Mouse (Mus musculus) hindbrain, embryonic 16.5 days (tissue): ENCODE results near the gene Tox2. TPM values are rescaled to one million over a fixed set of nuclear protein-coding genes. Genes with fewer than 3 reads are reported as not detected.

Experiments used
- ATAC-seq: fragments of 200-750 bp; cut with Nextera tagmentation; 2 replicates; pipeline ENCODE4 v1.8.0; 2017; ENCODE audit warnings: moderate TSS enrichment, moderate library complexity
- H3K27ac ChIP-seq: fragments of 300-500 bp; sonication (generic); 2 replicates; pipeline ENCODE4 v1.5.1; 2014; ENCODE audit warnings: low read depth, mild to moderate bottlenecking, control low read depth, low read length, moderate library complexity
- H3K27me3 ChIP-seq: fragments of 300-500 bp; sonication (generic); replicated peaks from 2 replicates; pipeline ENCODE4 v1.6.1; 2014; ENCODE audit warnings: low read length; ENCODE audit not compliant: control insufficient read depth, insufficient read depth
- H3K36me3 ChIP-seq: fragments of 300-500 bp; sonication (generic); 2 replicates; pipeline ENCODE4 v1.6.1; 2014; ENCODE audit warnings: mild to moderate bottlenecking, low read length, moderate library complexity, mixed read lengths; ENCODE audit not compliant: control insufficient read depth, insufficient read depth
- H3K4me1 ChIP-seq: fragments of 300-500 bp; sonication (generic); 2 replicates; pipeline ENCODE4 v1.6.1; 2014; ENCODE audit warnings: low read depth, low read length; ENCODE audit not compliant: control insufficient read depth, insufficient read depth
- H3K4me2 ChIP-seq: fragments of 300-500 bp; sonication (generic); 2 replicates; pipeline ENCODE4 v1.6.1; 2014; ENCODE audit warnings: mild to moderate bottlenecking, low read length, control low read depth, moderate library complexity
- H3K4me3 ChIP-seq: fragments of 300-500 bp; sonication (generic); 2 replicates; pipeline ENCODE4 v1.5.1; 2014; ENCODE audit warnings: mild to moderate bottlenecking, low read length, control low read depth, moderate library complexity
- H3K9ac ChIP-seq: fragments of 300-500 bp; sonication (generic); 2 replicates; pipeline ENCODE4 v1.6.1; 2014; ENCODE audit warnings: low read depth, mild to moderate bottlenecking, control low read depth, low read length, moderate library complexity
- H3K9me3 ChIP-seq: fragments of 300-500 bp; sonication (generic); 2 replicates; pipeline ENCODE4 v1.6.1; 2014; ENCODE audit warnings: mild to moderate bottlenecking, low read length, moderate library complexity; ENCODE audit not compliant: control insufficient read depth
- WGBS: fragments of 180-500 bp; shearing (Covaris S2); extraction: QIAGEN DNeasy Blood & Tissue Kit; methylation state at CpG from one replicate; pipeline ENCODE4 v1.1.7; 2014; 5-methylcytosine and 5-hydroxymethylcytosine counted together
- polyA plus RNA-seq: library from polyadenylated mRNA; unstranded; fragments of >200 nt; fragmentation: Nextera tagmentation; extraction: Ambion mirVana; gene quantifications from 2 replicates; pipeline ENCODE4 v1.2.1, GENCODE M21; 2015

Tox2 gene
- polyA plus RNA-seq, result 23.0 and 33.7 TPM in 2 replicates

- peak; percentile 80 for ATAC-seq
- peak within 1 kb of the TSS; percentile 72 for H3K9ac ChIP-seq
- peaks cover 8% of the 10 kb centered on the region for H3K27me3 ChIP-seq
- peaks cover 29% of the 10 kb centered on the region for H3K4me1 ChIP-seq
- WGBS, result under 1% methylated on average over 53 of the region's 79 CpGs
- no peaks in the 10 kb centered on the region for H3K36me3 ChIP-seq
- 0 out of 2 replicates have a peak within 1 kb of the TSS, but pooled peaks have one; percentile 13 for H3K27ac ChIP-seq
- H3K4me2 ChIP-seq, result peak within 1 kb of the TSS; percentile 72
- H3K9me3 ChIP-seq, result no peaks in the 10 kb centered on the region; the same call in 1 of the 2 replicates
- peak within 1 kb of the TSS; percentile 57 for H3K4me3 ChIP-seq
Measured at GRCm38 (mm10) chr2:163202884-163203634, at the start of gene Tox2. Tox2 (plus strand) TSS chr2:163203125.

- H3K36me3 ChIP-seq, result no peaks in the 10 kb centered on the region
- no peak for ATAC-seq
- H3K27me3 ChIP-seq, result no peaks in the 10 kb centered on the region
- peaks cover 10% of the 10 kb centered on the region for H3K4me1 ChIP-seq
- no peak overlapping the region for H3K4me3 ChIP-seq
- no peak overlapping the region for H3K9ac ChIP-seq
- H3K4me2 ChIP-seq, result no peak overlapping the region
- 91% methylated on average over 8 of the region's 8 CpGs for WGBS
- no peak overlapping the region for H3K27ac ChIP-seq
- H3K9me3 ChIP-seq, result no peaks in the 10 kb centered on the region
Measured at GRCm38 (mm10) chr2:163154673-163155072, 48.3 kb upstream of the Tox2 start.

DNA sequence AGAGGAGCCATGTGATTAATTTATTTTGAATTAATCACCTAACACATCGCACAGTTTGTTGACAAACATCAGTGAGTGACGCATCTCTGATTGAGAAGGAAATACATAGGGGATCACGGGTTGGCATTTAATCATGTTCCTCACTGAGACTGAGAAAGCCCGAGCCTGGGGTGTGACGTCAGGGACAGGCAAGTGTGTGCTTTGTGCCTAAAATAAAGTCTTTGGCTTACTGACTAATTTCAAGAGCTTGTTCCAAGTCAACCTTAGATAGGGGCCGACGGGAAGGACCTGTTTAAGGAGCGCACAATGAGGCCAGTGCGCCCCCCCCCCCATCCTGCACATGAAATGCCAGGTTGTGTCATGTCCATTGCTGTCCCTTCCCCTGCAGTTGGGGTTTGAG lies 43.9 kb upstream of the Tox2 start:
- H3K36me3 ChIP-seq, result no peaks in the 10 kb centered on the region
- WGBS, result 89% methylated on average over 9 of the region's 9 CpGs
- H3K9ac ChIP-seq, result no peak overlapping the region
- no peak for ATAC-seq
- H3K27me3 ChIP-seq, result no peaks in the 10 kb centered on the region
- no peak overlapping the region for H3K4me3 ChIP-seq
- no peak overlapping the region for H3K4me2 ChIP-seq
- H3K4me1 ChIP-seq, result no peaks in the 10 kb centered on the region
- H3K9me3 ChIP-seq, result no peaks in the 10 kb centered on the region
- no peak overlapping the region for H3K27ac ChIP-seq

DNA sequence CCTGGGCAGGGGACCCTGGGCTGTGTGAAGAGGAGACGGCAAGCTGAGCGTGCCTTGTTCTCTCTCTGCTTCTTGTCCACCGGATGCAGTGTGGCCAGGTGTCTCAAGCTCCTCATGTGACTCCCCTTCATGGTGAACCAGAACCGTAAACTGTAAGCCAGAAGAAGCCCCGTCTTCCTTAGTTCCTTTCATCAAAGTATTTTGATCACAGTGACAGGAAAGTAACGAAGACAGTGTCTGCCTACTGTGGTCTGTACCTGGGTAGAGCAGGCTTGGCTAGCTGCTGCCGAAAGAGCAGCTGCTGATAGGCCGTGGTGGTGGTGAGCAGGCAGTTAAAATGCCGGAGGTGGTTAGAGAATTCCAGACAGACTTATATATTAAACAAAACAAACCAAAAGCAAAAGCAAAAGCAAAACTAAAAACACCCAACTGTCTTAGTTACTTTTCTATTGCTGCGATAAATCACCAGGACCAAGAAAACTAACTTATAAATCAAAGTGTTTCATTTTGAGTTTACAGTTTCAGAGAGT lies 38.4 kb upstream of the Tox2 start:
- WGBS, result 93% methylated on average over 10 of the region's 10 CpGs
- no peaks in the 10 kb centered on the region for H3K9me3 ChIP-seq

DNA sequence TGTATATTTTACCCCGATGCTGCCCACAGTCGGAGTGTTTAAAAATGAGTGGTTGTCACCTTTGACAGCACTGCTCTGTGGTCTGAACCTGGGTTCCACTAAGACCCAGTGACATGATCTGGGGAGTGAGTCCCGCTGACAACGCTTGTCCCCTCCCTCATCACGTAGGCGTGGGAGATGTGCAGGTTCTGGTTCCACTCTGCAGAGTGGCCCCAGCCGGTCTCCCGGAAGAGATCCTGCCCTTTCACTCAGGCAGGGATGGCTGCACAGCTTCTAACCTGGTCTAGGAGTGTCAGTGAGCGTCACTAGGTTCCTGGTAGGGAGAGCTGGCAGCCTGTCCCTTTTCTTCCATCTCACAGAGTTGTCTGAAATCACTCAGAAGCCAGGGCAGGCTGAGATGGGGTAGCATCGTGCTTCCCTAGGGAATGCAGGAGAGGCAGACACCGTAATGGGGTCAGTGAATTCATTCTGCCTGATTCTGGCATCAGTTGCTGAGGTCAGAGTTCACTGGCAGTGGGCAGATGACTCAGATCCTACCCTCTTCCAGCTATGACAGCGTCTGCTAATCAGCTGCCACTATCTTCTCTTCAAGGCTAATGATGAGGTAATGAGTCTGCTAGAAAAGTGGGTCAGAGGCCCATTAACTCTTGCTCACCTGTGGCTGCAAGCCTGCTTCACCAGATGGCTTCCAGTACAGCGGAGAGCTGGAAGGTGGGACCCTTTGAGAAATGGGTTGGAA lies 36.7 kb upstream of the Tox2 start:
- Histone ChIP-seq H3K4me1 (peaks cover 7% of the 10 kb centered on the region), H3K9me3 (no peaks in the 10 kb centered on the region), H3K27me3 (no peaks in the 10 kb centered on the region), H3K36me3 (no peaks in the 10 kb centered on the region), H3K27ac (no peak overlapping the region), H3K4me3 (no peak overlapping the region), H3K4me2 (no peak overlapping the region), H3K9ac (no peak overlapping the region)
- ATAC-seq, result peak; percentile 48; the same call in 1 of the 2 replicates
- WGBS, result 51% methylated on average over 13 of the region's 13 CpGs

More for the DNA sequence above, 38.4 kb upstream of the Tox2 start:
- Histone ChIP-seq H3K27ac (no peak overlapping the region), H3K27me3 (no peaks in the 10 kb centered on the region), H3K4me3 (no peak overlapping the region), H3K4me2 (no peak overlapping the region), H3K4me1 (peaks cover 7% of the 10 kb centered on the region), H3K36me3 (no peaks in the 10 kb centered on the region), H3K9ac (no peak overlapping the region)
- ATAC-seq, result no peak

GRCm38 (mm10) chr2:163171891-163172290 lies 31.0 kb upstream of the Tox2 start:
- Histone ChIP-seq H3K4me1 (no peaks in the 10 kb centered on the region), H3K9ac (no peak overlapping the region), H3K9me3 (no peaks in the 10 kb centered on the region), H3K4me2 (no peak overlapping the region), H3K36me3 (no peaks in the 10 kb centered on the region), H3K27ac (no peak overlapping the region), H3K27me3 (no peaks in the 10 kb centered on the region), H3K4me3 (no peak overlapping the region)
- 72% methylated on average over 11 of the region's 11 CpGs for WGBS
- no peak for ATAC-seq

DNA sequence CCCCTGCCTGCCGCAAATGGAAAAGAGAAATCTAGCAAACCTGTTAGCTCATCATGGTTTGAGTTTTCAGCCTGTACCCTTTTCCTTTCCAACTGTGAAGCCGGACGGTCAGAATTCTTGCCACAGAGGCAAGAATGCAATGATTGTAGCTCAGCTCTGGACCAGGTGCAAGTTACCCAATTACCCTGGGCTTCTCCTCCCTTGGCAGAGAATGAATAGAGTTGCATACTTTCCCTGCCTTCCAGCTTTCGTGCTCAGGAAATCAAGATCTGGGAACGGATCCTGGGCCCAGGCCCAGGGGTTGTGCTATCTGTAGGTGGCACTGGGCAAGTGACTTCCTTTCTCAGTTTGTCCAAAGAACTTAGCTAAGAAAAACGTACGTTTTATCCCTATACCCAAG lies 28.9 kb upstream of the Tox2 start:
- no peak overlapping the region for H3K4me3 ChIP-seq
- H3K4me1 ChIP-seq, result no peaks in the 10 kb centered on the region
- H3K27ac ChIP-seq, result no peak overlapping the region
- H3K9me3 ChIP-seq, result no peaks in the 10 kb centered on the region
- no peak for ATAC-seq
- WGBS, result 57% methylated on average over 7 of the region's 7 CpGs
- no peak overlapping the region for H3K9ac ChIP-seq
- H3K4me2 ChIP-seq, result no peak overlapping the region
- no peaks in the 10 kb centered on the region for H3K36me3 ChIP-seq
- no peaks in the 10 kb centered on the region for H3K27me3 ChIP-seq

GRCm38 (mm10) chr2:163175831-163176230 lies 27.1 kb upstream of the Tox2 start:
- no peak overlapping the region for H3K9ac ChIP-seq
- H3K27ac ChIP-seq, result no peak overlapping the region
- no peak overlapping the region for H3K4me2 ChIP-seq
- H3K9me3 ChIP-seq, result no peaks in the 10 kb centered on the region
- no peak overlapping the region for H3K4me3 ChIP-seq
- H3K4me1 ChIP-seq, result no peaks in the 10 kb centered on the region
- 89% methylated on average over 7 of the region's 8 CpGs for WGBS
- no peaks in the 10 kb centered on the region for H3K36me3 ChIP-seq
- no peak for ATAC-seq
- H3K27me3 ChIP-seq, result no peaks in the 10 kb centered on the region

DNA sequence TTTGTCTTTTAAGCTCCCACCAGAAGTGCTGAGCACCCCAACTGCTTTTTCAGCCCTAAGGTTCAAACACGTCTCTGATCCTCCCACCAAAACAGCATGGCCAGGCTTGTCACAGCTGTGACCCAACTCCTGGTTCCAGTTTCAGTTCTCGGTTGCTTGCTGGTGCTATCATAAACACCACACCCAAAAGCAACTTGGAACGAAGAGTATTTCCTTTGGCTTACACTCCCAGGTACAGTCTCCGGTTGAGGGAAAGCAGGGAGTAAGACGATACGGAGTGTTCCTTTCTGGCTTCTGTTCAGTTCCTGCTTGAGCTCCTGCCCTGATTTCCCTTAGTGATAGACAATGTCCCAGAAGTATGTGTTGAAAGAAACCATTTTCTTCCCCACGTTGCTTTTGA lies 26.4 kb upstream of the Tox2 start:
- H3K9me3 ChIP-seq, result no peaks in the 10 kb centered on the region
- H3K27me3 ChIP-seq, result no peaks in the 10 kb centered on the region
- H3K4me1 ChIP-seq, result no peaks in the 10 kb centered on the region
- no peak overlapping the region for H3K4me2 ChIP-seq
- H3K27ac ChIP-seq, result no peak overlapping the region
- no peak for ATAC-seq
- 73% methylated on average over 7 of the region's 7 CpGs for WGBS
- no peak overlapping the region for H3K4me3 ChIP-seq
- H3K36me3 ChIP-seq, result no peaks in the 10 kb centered on the region
- no peak overlapping the region for H3K9ac ChIP-seq
